Mouse (Mus musculus) olfactory bulb, adult 2 months (tissue): Measurements from ENCODE around the gene Mink1.

Experiments
- CTCF ChIP-seq: fragments of 200-500 bp; IDR thresholded peaks from 2 replicates; pipeline ENCODE4 v1.5.1; 2012; ENCODE audit warnings: low read depth, mild to moderate bottlenecking, low read length, moderate library complexity; ENCODE audit not compliant: insufficient read depth
- POLR2A ChIP-seq: fragments of 200-500 bp; IDR thresholded peaks from 2 replicates; pipeline ENCODE4 v1.6.1; 2012; ENCODE audit warnings: mild to moderate bottlenecking, low read depth, low read length, moderate library complexity; ENCODE audit not compliant: insufficient read depth

DNA sequence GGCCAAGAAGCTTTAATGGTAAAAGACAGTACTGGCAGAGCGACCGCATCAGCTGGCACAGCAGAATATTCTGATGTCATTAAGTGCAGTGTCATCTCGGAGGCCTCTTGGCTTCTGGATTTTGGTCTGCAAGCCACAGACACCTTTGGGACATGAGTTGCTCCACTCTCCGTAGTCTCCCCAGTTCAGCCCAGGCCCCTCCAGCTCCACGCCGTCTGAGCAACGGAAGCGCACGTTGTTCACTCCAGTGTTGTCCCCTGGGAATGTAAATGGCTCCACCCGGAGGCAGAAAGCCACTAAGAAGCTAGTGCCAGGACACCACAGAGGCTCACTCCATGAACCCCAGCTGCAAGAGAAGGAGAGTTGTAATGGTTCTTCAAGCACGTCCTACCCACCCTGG is 49.2 kb upstream of the Mink1 start:
- TF ChIP-seq CTCF (no peak), POLR2A (no peak)
